Mouse (Mus musculus): ENCODE measurements around the gene Zbtb40. TPM values are rescaled to one million over a fixed set of nuclear protein-coding genes. Genes with fewer than 3 reads are reported as not detected.

The Zbtb40 gene
- polyA plus RNA-seq, 1 experiment from 2014 or later, result 5.1 TPM

- H3K4me1 ChIP-seq, result peaks cover 14% of the 10 kb centered on the region
- H3K9ac ChIP-seq (replicated peaks), result no peak overlapping the region
- H3K4me2 ChIP-seq (replicated peaks), result no peak overlapping the region
- ATAC-seq (replicated peaks), result no peak
- H3K27ac ChIP-seq (replicated peaks), result no peak overlapping the region
- H3K36me3 ChIP-seq, result no peaks in the 10 kb centered on the region
- H3K27me3 ChIP-seq, result no peaks in the 10 kb centered on the region
- no peak overlapping the region for H3K4me3 ChIP-seq
- WGBS, result 88% methylated on average over 7 of the region's 7 CpGs
- H3K9me3 ChIP-seq, result no peaks in the 10 kb centered on the region
These were observed 17.3 kb downstream of the Zbtb40 start for GRCm38 (mm10) chr4:137031319-137031718.

- Histone ChIP-seq H3K9ac (replicated peaks) (no peak overlapping the region), H3K27me3 (no peaks in the 10 kb centered on the region), H3K4me2 (replicated peaks) (no peak overlapping the region), H3K9me3 (no peaks in the 10 kb centered on the region), H3K4me3 (no peak overlapping the region), H3K36me3 (no peaks in the 10 kb centered on the region), H3K27ac (replicated peaks) (no peak overlapping the region), H3K4me1 (peaks cover 14% of the 10 kb centered on the region)
- 79% methylated on average over 8 of the region's 8 CpGs for WGBS
- no peak for ATAC-seq (replicated peaks)
These were observed 19.3 kb downstream of the Zbtb40 start for GRCm38 (mm10) chr4:137029348-137029747.

GRCm38 (mm10) chr4:137027051-137027450 is 21.6 kb downstream of the Zbtb40 start:
- ATAC-seq (replicated peaks), result no peak
- H3K27me3 ChIP-seq, result no peaks in the 10 kb centered on the region
- H3K9me3 ChIP-seq, result no peaks in the 10 kb centered on the region
- H3K9ac ChIP-seq (replicated peaks), result no peak overlapping the region
- H3K36me3 ChIP-seq, result no peaks in the 10 kb centered on the region
- no peak overlapping the region for H3K4me3 ChIP-seq
- H3K27ac ChIP-seq (replicated peaks), result no peak overlapping the region
- peaks cover 5% of the 10 kb centered on the region; the same call in 1 of the 2 replicates for H3K4me1 ChIP-seq
- 40% methylated on average over 5 of the region's 5 CpGs for WGBS
- H3K4me2 ChIP-seq (replicated peaks), result no peak overlapping the region

- H3K4me1 ChIP-seq, result peaks cover 5% of the 10 kb centered on the region; the same call in 1 of the 2 replicates
- H3K9me3 ChIP-seq, result no peaks in the 10 kb centered on the region
- no peak overlapping the region for H3K9ac ChIP-seq (replicated peaks)
- H3K4me3 ChIP-seq, result no peak overlapping the region
- no peak for ATAC-seq (replicated peaks)
- H3K27ac ChIP-seq (replicated peaks), result no peak overlapping the region
- no peaks in the 10 kb centered on the region for H3K27me3 ChIP-seq
- WGBS, result 80% methylated on average over 6 of the region's 6 CpGs
- no peak overlapping the region for H3K4me2 ChIP-seq (replicated peaks)
- no peaks in the 10 kb centered on the region for H3K36me3 ChIP-seq
These were observed 23.0 kb downstream of the Zbtb40 start for GRCm38 (mm10) chr4:137025570-137025969.

GRCm38 (mm10) chr4:137025133-137025532 is 23.5 kb downstream of the Zbtb40 start:
- Histone ChIP-seq H3K27ac (replicated peaks) (no peak overlapping the region), H3K9ac (replicated peaks) (no peak overlapping the region), H3K36me3 (no peaks in the 10 kb centered on the region), H3K4me2 (replicated peaks) (no peak overlapping the region), H3K9me3 (no peaks in the 10 kb centered on the region), H3K27me3 (no peaks in the 10 kb centered on the region), H3K4me3 (no peak overlapping the region), H3K4me1 (peaks cover 5% of the 10 kb centered on the region; the same call in 1 of the 2 replicates)
- ATAC-seq (replicated peaks), result no peak
- 84% methylated on average over 2 of the region's 2 CpGs for WGBS

- H3K36me3 ChIP-seq, result no peaks in the 10 kb centered on the region
- WGBS, result 31% methylated on average over 3 of the region's 3 CpGs
- H3K4me3 ChIP-seq, result no peak overlapping the region
- H3K4me2 ChIP-seq (replicated peaks), result no peak overlapping the region
- no peaks in the 10 kb centered on the region for H3K27me3 ChIP-seq
- no peaks in the 10 kb centered on the region for H3K9me3 ChIP-seq
- H3K4me1 ChIP-seq, result peaks cover 6% of the 10 kb centered on the region
- no peak overlapping the region for H3K27ac ChIP-seq (replicated peaks)
- no peak for ATAC-seq (replicated peaks)
- H3K9ac ChIP-seq (replicated peaks), result no peak overlapping the region
These were observed 28.5 kb downstream of the Zbtb40 start for GRCm38 (mm10) chr4:137020065-137020464.

- 19% methylated on average over 8 of the region's 8 CpGs for WGBS
- ATAC-seq (replicated peaks), result no peak; the same call in 1 of the 2 replicates
- Histone ChIP-seq H3K4me2 (replicated peaks) (no peak overlapping the region), H3K4me3 (no peak overlapping the region), H3K27ac (replicated peaks) (peak overlapping the region; percentile 29; the same call in 1 of the 2 replicates), H3K4me1 (peaks cover 6% of the 10 kb centered on the region), H3K9me3 (no peaks in the 10 kb centered on the region), H3K27me3 (no peaks in the 10 kb centered on the region), H3K36me3 (no peaks in the 10 kb centered on the region), H3K9ac (replicated peaks) (no peak overlapping the region)
These were observed 32.7 kb downstream of the Zbtb40 start for GRCm38 (mm10) chr4:137015934-137016333.

- H3K27me3 ChIP-seq, result no peaks in the 10 kb centered on the region
- H3K9ac ChIP-seq (replicated peaks), result no peak overlapping the region
- H3K4me2 ChIP-seq (replicated peaks), result no peak overlapping the region
- H3K9me3 ChIP-seq, result no peaks in the 10 kb centered on the region
- H3K4me3 ChIP-seq, result no peak overlapping the region
- H3K36me3 ChIP-seq, result no peaks in the 10 kb centered on the region
- peaks cover 6% of the 10 kb centered on the region for H3K4me1 ChIP-seq
- 73% methylated on average over 6 of the region's 6 CpGs for WGBS
- H3K27ac ChIP-seq (replicated peaks), result 0 out of 2 replicates have a peak overlapping the region, but pooled peaks have one; percentile 29
- ATAC-seq (replicated peaks), result no peak
These were observed 33.1 kb downstream of the Zbtb40 start for GRCm38 (mm10) chr4:137015476-137015856.

GRCm38 (mm10) chr4:137014654-137015475 is 33.7 kb downstream of the Zbtb40 start:
- Histone ChIP-seq H3K27me3 (no peaks in the 10 kb centered on the region), H3K4me1 (peaks cover 6% of the 10 kb centered on the region), H3K9ac (replicated peaks) (no peak overlapping the region), H3K4me3 (no peak overlapping the region), H3K4me2 (replicated peaks) (no peak overlapping the region), H3K27ac (replicated peaks) (no peak overlapping the region), H3K9me3 (no peaks in the 10 kb centered on the region), H3K36me3 (no peaks in the 10 kb centered on the region)
- no peak for ATAC-seq (replicated peaks)
- 76% methylated on average over 18 of the region's 18 CpGs for WGBS

GRCm38 (mm10) chr4:137014124-137014523 is 34.5 kb downstream of the Zbtb40 start:
- Histone ChIP-seq H3K4me1 (peaks cover 6% of the 10 kb centered on the region), H3K9me3 (no peaks in the 10 kb centered on the region), H3K4me2 (replicated peaks) (no peak overlapping the region), H3K9ac (replicated peaks) (no peak overlapping the region), H3K4me3 (no peak overlapping the region), H3K27ac (replicated peaks) (no peak overlapping the region), H3K27me3 (no peaks in the 10 kb centered on the region), H3K36me3 (no peaks in the 10 kb centered on the region)
- no peak for ATAC-seq (replicated peaks)
- WGBS, result 74% methylated on average over 8 of the region's 8 CpGs

GRCm38 (mm10) chr4:137006966-137007365 is 41.6 kb downstream of the Zbtb40 start:
- 63% methylated on average over 8 of the region's 8 CpGs for WGBS
- no peak for ATAC-seq (replicated peaks)
- Histone ChIP-seq H3K9ac (replicated peaks) (no peak overlapping the region), H3K4me1 (0 out of 2 replicates have a peak, but pooled peaks cover 2% of the 10 kb centered on the region), H3K4me2 (replicated peaks) (no peak overlapping the region), H3K27me3 (no peaks in the 10 kb centered on the region), H3K36me3 (no peaks in the 10 kb centered on the region), H3K27ac (replicated peaks) (no peak overlapping the region), H3K4me3 (no peak overlapping the region), H3K9me3 (no peaks in the 10 kb centered on the region)

GRCm38 (mm10) chr4:137001825-137002224 is 46.8 kb downstream of the Zbtb40 start:
- no peak for ATAC-seq (replicated peaks)
- WGBS, result 69% methylated on average over 3 of the region's 3 CpGs
- no peaks in the 10 kb centered on the region for H3K27me3 ChIP-seq

More at GRCm38 (mm10) chr4:137001825-137002224, 46.8 kb downstream of the Zbtb40 start:
- H3K9me3 ChIP-seq, result no peaks in the 10 kb centered on the region
- H3K9ac ChIP-seq (replicated peaks), result no peak overlapping the region
- H3K4me1 ChIP-seq, result peaks cover 10% of the 10 kb centered on the region; the same call in 1 of the 2 replicates
- no peaks in the 10 kb centered on the region for H3K36me3 ChIP-seq
- no peak overlapping the region for H3K4me3 ChIP-seq
- no peak overlapping the region for H3K27ac ChIP-seq (replicated peaks)
- no peak overlapping the region for H3K4me2 ChIP-seq (replicated peaks)
